Mouse (Mus musculus): ENCODE data around the gene Tpcn1.
"Not testable (repeated sequence)": the region's sequence is repeated elsewhere in the genome, so short reads cannot be mapped to it uniquely, and the experiment has no call there.

Gene Tpcn1

GRCm38 (mm10) chr5:120507311-120507710, 81.2 kb downstream of the Tpcn1 start:
- no peak for DNase-seq

- DNase-seq = no peak
Observed at GRCm38 (mm10) chr5:120506490-120506889, 82.0 kb downstream of the Tpcn1 start.

GRCm38 (mm10) chr5:120505781-120506180, 82.7 kb downstream of the Tpcn1 start:
- no peak for DNase-seq

- DNase-seq = peak; percentile 80 to 88
Observed at GRCm38 (mm10) chr5:120505368-120505767, 83.1 kb downstream of the Tpcn1 start.

GRCm38 (mm10) chr5:120503144-120503795, 85.2 kb downstream of the Tpcn1 start, which contains the start of gene Plbd2:
Gene Plbd2 (minus strand): TSS chr5:120503625.
- DNase-seq = peak; percentile 77 to 81

- no peak for DNase-seq
Observed at GRCm38 (mm10) chr5:120502675-120503143, 85.8 kb downstream of the Tpcn1 start.

- no peak for DNase-seq
Observed at GRCm38 (mm10) chr5:120502147-120502621, 86.3 kb downstream of the Tpcn1 start.

- DNase-seq = not testable (repeated sequence)
Observed at GRCm38 (mm10) chr5:120500609-120501008, 87.9 kb downstream of the Tpcn1 start.

GRCm38 (mm10) chr5:120499202-120499601, 89.3 kb downstream of the Tpcn1 start:
- DNase-seq = no peak

- DNase-seq = no peak
Observed at GRCm38 (mm10) chr5:120497071-120497470, 91.4 kb downstream of the Tpcn1 start.

GRCm38 (mm10) chr5:120495703-120496226, 92.7 kb downstream of the Tpcn1 start:
- DNase-seq = no peak

GRCm38 (mm10) chr5:120495064-120495702, 93.3 kb downstream of the Tpcn1 start:
- DNase-seq = no peak

- DNase-seq = no peak
Observed at GRCm38 (mm10) chr5:120493873-120494395, 94.5 kb downstream of the Tpcn1 start.

- DNase-seq = no peak
Observed at GRCm38 (mm10) chr5:120493440-120493839, 95.0 kb downstream of the Tpcn1 start.

GRCm38 (mm10) chr5:120492437-120492836, 96.0 kb downstream of the Tpcn1 start:
- DNase-seq = no peak

GRCm38 (mm10) chr5:120490679-120491192, 97.7 kb downstream of the Tpcn1 start:
- no peak for DNase-seq

- DNase-seq = no peak
Observed at GRCm38 (mm10) chr5:120487844-120488243, 100.6 kb downstream of the Tpcn1 start.
